Mouse (Mus musculus) stomach, embryonic 15.5 days (tissue): Measurements from ENCODE around the gene Rtbdn. TPM values are rescaled to one million over a fixed set of nuclear protein-coding genes. Genes with fewer than 3 reads are reported as not detected.
A peak's percentile ranks its signal among the peaks of the same experiment; 100 is the strongest.

Source experiments
- ATAC-seq: fragments of 200-750 bp; cut with Nextera tagmentation; 2 replicates; pipeline ENCODE4 v1.8.0; 2017; ENCODE audit warnings: low read depth, moderate number of reproducible peaks, moderate TSS enrichment; ENCODE audit not compliant: insufficient read depth, low FRiP score
- H3K27ac ChIP-seq: fragments of 300-500 bp; sonication (generic); 2 replicates; pipeline ENCODE4 v1.5.1; 2015; ENCODE audit warnings: mild to moderate bottlenecking, inconsistent platforms
- H3K27me3 ChIP-seq: fragments of 300-500 bp; sonication (generic); replicated peaks from 2 replicates; pipeline ENCODE4 v1.6.1; 2015; ENCODE audit warnings: inconsistent platforms
- H3K36me3 ChIP-seq: fragments of 300-500 bp; sonication (generic); 2 replicates; pipeline ENCODE4 v1.6.1; 2015; ENCODE audit warnings: inconsistent platforms
- H3K4me1 ChIP-seq: fragments of 300-500 bp; sonication (generic); 2 replicates; pipeline ENCODE4 v1.6.1; 2015; ENCODE audit warnings: inconsistent platforms
- H3K4me2 ChIP-seq: fragments of 300-500 bp; sonication (generic); 2 replicates; pipeline ENCODE4 v1.6.1; 2015; ENCODE audit warnings: mild to moderate bottlenecking, inconsistent platforms
- H3K4me3 ChIP-seq: fragments of 300-500 bp; sonication (generic); replicated peaks from 2 replicates; pipeline ENCODE4 v1.5.1; 2015; ENCODE audit warnings: inconsistent platforms
- H3K9ac ChIP-seq: fragments of 300-500 bp; sonication (generic); 2 replicates; pipeline ENCODE4 v1.6.1; 2015; ENCODE audit warnings: inconsistent platforms
- H3K9me3 ChIP-seq: fragments of 300-500 bp; sonication (generic); 2 replicates; pipeline ENCODE4 v1.6.1; 2016; ENCODE audit warnings: inconsistent platforms
- WGBS: fragments of 180-500 bp; shearing (Covaris S2); methylation state at CpG from one replicate; pipeline ENCODE4 v1.1.7; 2015; 5-methylcytosine and 5-hydroxymethylcytosine counted together
- polyA plus RNA-seq: library from polyadenylated mRNA; unstranded; fragments of >200 nt; fragmentation: Nextera tagmentation; extraction: Ambion mirVana; gene quantifications from 2 replicates; pipeline ENCODE4 v1.2.1, GENCODE M21; 2015

Gene Rtbdn
- polyA plus RNA-seq, 1 experiment from 2014 or later, result 0.64 TPM

DNA sequence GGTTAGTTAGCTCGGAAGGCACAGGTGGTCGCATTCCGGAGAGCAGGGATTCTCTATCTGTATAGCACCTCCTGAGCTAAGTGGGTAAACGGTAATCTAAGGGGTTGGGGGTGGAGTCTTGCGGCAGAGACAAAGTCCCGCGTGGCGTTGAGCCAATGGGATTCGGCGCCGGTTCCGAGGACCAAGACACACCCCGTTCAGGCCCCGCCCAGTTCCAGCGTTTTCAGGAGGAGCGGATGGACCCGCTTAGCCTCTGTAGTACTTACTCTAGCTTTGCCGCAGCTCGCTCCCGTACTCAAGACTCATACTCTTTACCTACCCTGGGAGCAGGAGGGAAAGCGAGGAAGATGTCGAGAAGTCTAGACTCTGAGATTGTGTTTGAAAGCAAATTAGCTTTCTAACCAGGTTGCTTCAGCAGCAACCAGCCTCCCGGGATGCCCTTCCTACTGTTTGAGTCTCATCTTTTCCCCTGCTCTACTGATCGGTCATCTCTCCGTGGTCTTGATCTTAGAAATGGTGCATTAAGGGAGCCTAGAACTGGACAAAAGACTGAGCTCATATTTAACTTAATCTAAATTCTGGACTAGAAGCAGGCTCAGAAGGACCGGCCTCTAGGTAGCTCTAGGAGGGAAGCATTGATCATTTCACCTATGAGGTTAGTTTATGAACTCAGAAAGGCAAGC is 2.2 kb upstream of the Rtbdn start:
- H3K27me3 ChIP-seq, result peaks cover 48% of the 10 kb centered on the region

DNA sequence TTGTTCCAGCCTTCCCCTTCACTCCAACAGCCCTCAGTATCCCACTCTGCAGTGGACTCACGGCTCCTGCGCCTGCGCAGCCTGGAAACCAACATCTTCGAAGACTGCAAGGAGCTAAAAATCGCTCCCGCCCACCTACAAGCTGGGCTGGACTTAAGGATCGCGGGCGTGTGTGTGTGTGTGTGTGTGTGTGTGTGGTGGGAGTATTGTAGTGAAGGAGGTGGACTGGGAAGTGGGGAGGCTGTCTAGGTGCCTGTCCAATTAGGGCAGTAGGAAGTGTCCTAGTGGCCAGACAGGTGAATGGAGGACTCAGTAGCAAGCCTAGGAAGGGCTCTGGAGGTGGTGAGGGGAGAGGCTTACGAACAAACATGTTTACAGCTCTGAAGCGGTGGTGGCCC is 1.6 kb upstream of the Rtbdn start:
- Histone ChIP-seq H3K4me2 (peak overlapping the region; percentile 82), H3K27me3 (peaks cover 54% of the 10 kb centered on the region)
- no peak for ATAC-seq

More for the DNA sequence above, 2.2 kb upstream of the Rtbdn start:
- no peaks in the 10 kb centered on the region for H3K9me3 ChIP-seq
- no peak overlapping the region for H3K9ac ChIP-seq
- peak; percentile 58 for ATAC-seq
- peak overlapping the region; percentile 21; the same call in 1 of the 2 replicates for H3K4me2 ChIP-seq
- H3K4me1 ChIP-seq, result peaks cover 22% of the 10 kb centered on the region
- H3K4me3 ChIP-seq, result 0 out of 2 replicates have a peak overlapping the region, but pooled peaks have one; percentile 5
- H3K27ac ChIP-seq, result no peak overlapping the region
- WGBS, result 3% methylated on average over 26 of the region's 26 CpGs
- H3K36me3 ChIP-seq, result no peaks in the 10 kb centered on the region

DNA sequence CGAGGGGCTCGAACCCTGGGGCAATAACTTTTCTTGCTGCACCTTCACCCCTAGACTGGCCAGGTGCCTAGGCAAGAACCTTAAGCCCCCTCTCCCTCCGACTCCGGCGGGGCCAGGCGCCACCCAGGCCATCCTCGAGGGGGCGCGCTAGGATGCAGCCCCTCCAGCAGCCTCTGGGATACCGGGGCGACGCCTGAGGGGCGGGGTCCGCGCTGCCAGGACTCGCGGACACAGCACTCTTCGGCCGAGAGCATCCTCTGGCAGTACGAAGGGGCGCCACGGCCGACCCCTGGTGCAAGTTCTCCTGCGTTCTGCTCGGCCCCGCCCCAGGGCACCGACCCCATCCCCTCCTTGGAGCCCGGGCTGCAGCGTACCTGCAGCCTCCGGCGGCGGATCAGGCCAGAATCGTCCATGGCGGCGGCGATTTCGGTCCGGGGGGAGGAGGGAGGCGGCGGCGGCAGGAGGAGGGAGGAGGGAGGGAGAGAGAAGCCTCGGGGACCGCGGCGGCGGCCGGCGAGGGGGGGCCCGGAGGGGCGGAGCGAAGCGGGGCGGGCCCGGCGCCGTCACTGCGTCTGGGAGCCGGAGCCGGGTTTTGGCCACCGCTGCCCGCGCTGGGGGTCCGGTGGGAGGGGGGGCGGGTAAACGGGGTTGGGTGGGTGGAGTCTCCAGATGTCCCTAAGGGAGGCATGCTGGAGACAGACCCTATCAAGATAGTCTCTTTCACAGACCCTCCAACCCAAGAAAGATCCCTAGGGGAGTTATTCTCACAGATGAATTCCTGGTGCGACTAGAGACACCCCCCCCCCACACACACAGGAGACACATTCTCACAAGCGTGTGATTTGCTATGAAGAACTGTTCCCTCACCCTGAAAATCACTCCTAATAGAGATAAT is 911 bp upstream of the Rtbdn start:
- Histone ChIP-seq H3K27ac (no peak overlapping the region), H3K4me1 (peaks cover 22% of the 10 kb centered on the region), H3K4me2 (peak overlapping the region; percentile 82), H3K36me3 (no peaks in the 10 kb centered on the region), H3K9ac (no peak overlapping the region), H3K9me3 (no peaks in the 10 kb centered on the region), H3K4me3 (peak overlapping the region; percentile 42), H3K27me3 (peaks cover 57% of the 10 kb centered on the region)
- under 1% methylated on average over 54 of the region's 67 CpGs for whole genome bisulfite sequencing
- no peak; the same call in 1 of the 2 replicates for ATAC-seq

More for the DNA sequence above, 1.6 kb upstream of the Rtbdn start:
- Histone ChIP-seq H3K9me3 (no peaks in the 10 kb centered on the region), H3K4me1 (peaks cover 22% of the 10 kb centered on the region), H3K27ac (no peak overlapping the region), H3K36me3 (no peaks in the 10 kb centered on the region), H3K4me3 (peak overlapping the region; percentile 42; the same call in 1 of the 2 replicates), H3K9ac (no peak overlapping the region)
- 4% methylated on average over 11 of the region's 11 CpGs for WGBS

DNA sequence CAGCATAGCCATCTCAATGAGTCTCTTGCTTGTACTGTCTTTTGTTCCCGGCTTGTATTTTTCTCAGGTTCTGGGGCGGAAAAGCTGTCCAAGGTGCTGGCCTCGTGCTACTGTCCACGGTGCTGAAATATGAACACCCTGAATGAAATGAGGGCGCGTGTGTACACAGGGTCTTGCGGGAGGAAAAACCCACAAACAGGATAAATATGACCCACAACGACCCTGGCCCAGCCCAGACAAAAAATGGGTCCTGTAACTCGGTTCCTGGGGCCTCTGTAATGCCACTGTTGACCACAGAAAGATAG is 402 bp downstream of the Rtbdn start:
- no peak overlapping the region for H3K9ac ChIP-seq
- no peak overlapping the region for H3K27ac ChIP-seq
- 11% methylated on average over 9 of the region's 9 CpGs for WGBS
- no peaks in the 10 kb centered on the region for H3K36me3 ChIP-seq
- no peaks in the 10 kb centered on the region for H3K9me3 ChIP-seq
- H3K4me1 ChIP-seq, result peaks cover 22% of the 10 kb centered on the region
- no peak overlapping the region for H3K4me3 ChIP-seq
- peaks cover 61% of the 10 kb centered on the region for H3K27me3 ChIP-seq
- no peak for ATAC-seq
- no peak overlapping the region for H3K4me2 ChIP-seq

DNA sequence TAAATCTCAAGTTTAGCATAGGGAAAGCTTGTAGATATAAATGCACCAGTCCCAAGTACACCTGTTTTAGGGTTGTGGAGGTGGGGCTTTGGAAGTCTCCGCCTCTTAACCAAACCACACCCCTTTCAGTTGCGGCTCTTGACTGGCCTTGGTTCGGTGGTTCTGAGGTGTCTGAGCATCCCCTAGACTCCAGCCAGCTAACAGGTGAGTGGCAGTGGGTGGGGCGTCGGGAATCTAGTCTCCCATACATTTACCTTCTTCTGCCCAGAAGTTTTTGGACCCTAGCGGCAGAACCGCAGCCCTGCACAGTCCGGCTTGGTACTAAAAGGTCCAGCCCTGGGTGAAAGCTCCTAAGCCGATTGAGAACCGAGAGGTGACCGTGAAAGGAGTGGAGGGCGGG is 3.0 kb downstream of the Rtbdn start:
- H3K4me1 ChIP-seq, result peaks cover 18% of the 10 kb centered on the region
- ATAC-seq, result no peak
- WGBS, result 22% methylated on average over 12 of the region's 12 CpGs

DNA sequence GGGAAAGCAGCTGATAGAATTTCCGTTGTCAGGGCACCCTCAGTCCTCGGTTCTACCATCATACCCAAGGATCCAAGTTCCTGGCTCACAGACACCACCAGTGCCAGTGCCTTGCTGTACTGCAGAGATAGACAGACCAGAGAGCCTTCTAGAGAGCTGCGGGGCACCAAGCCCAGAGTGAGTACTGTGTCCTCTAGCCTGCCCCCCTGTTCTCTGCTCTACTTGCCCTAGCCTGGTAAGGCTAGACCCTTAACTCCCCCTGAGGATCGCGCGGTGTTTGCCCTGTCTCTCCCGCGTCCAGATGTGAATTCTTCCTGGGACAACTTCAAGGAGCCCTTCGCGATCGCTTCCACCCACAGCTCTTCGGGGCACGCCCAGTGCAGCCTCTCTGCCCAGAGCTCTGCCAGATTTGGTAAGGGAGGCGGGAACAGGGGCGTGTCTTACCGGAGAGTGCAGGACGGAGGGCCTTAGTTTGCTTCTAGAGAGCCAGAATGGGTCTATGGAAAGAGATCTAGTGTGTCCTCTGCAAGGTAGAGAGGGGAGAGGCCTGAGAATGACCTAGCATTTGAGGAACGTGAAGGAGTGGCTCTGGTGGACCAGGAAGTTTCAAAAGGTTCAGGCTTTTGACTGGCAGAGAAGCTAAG is 5.9 kb downstream of the Rtbdn start:
- Histone ChIP-seq H3K27ac (no peak overlapping the region), H3K36me3 (peaks cover 5% of the 10 kb centered on the region; the same call in 1 of the 2 replicates), H3K4me3 (no peak overlapping the region), H3K27me3 (peaks cover 21% of the 10 kb centered on the region), H3K4me2 (peak overlapping the region; percentile 29), H3K9ac (no peak overlapping the region), H3K9me3 (no peaks in the 10 kb centered on the region), H3K4me1 (no peaks in the 10 kb centered on the region)
- ATAC-seq, result peak; percentile 75
- WGBS, result 7% methylated on average over 18 of the region's 18 CpGs

More for the DNA sequence above, 3.0 kb downstream of the Rtbdn start:
- Histone ChIP-seq H3K4me3 (no peak overlapping the region), H3K27me3 (peaks cover 48% of the 10 kb centered on the region), H3K27ac (no peak overlapping the region), H3K36me3 (no peaks in the 10 kb centered on the region), H3K9ac (no peak overlapping the region), H3K9me3 (no peaks in the 10 kb centered on the region), H3K4me2 (no peak overlapping the region)

DNA sequence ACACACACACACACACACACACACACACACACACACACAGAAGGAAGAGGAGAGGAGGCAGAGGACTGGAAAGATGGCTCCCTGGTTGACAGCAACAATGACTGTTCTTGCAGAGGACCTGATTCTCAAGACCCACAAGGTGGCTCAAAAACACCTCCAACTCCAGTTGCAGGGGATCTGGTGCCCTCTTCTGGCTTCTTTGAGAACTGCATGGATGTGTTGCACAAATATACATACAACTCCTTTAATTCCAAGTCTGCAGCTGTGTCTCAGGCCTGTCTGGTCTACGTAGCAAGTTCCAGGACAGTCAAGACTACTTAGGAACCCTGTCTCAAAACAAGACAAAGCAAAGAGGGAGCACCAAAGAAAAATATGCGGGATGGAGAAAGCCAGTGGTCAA is 10.0 kb downstream of the Rtbdn start:
- no peak overlapping the region for H3K4me2 ChIP-seq
- 56% methylated on average over 2 of the region's 2 CpGs for WGBS
- H3K27me3 ChIP-seq, result peaks cover 4% of the 10 kb centered on the region; the same call in 1 of the 2 replicates
- no peaks in the 10 kb centered on the region for H3K4me1 ChIP-seq
- no peak overlapping the region for H3K4me3 ChIP-seq
- ATAC-seq, result no peak
- no peak overlapping the region for H3K9ac ChIP-seq
- no peak overlapping the region for H3K27ac ChIP-seq
- H3K9me3 ChIP-seq, result no peaks in the 10 kb centered on the region
- peaks cover 11% of the 10 kb centered on the region; the same call in 1 of the 2 replicates for H3K36me3 ChIP-seq

DNA sequence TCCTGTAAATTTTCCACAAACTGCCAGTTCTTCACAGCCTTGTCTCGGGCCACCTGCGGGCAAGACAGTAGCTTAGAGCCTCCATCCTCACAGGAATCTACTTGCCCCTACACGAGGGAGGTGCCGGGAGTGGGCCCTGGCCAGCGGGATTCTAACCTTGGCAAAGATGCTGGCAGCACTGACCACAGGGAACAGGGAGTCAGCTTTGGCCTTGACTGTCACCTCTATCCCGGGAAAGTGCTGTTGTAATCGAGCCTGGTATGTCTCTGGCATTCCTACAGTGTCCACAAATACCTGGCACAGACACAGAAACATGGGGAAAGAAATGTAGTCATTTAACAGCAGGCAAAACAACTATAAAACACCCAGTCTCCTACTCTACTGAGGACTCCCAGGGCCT is 13.0 kb downstream of the Rtbdn start:
- WGBS, result 92% methylated on average over 7 of the region's 7 CpGs
- no peak overlapping the region for H3K4me2 ChIP-seq
- no peak overlapping the region for H3K27ac ChIP-seq
- H3K9ac ChIP-seq, result no peak overlapping the region
- no peaks in the 10 kb centered on the region for H3K9me3 ChIP-seq
- peaks cover 11% of the 10 kb centered on the region; the same call in 1 of the 2 replicates for H3K36me3 ChIP-seq
- H3K4me1 ChIP-seq, result no peaks in the 10 kb centered on the region
- no peak for ATAC-seq
- no peaks in the 10 kb centered on the region for H3K27me3 ChIP-seq
- H3K4me3 ChIP-seq, result no peak overlapping the region

DNA sequence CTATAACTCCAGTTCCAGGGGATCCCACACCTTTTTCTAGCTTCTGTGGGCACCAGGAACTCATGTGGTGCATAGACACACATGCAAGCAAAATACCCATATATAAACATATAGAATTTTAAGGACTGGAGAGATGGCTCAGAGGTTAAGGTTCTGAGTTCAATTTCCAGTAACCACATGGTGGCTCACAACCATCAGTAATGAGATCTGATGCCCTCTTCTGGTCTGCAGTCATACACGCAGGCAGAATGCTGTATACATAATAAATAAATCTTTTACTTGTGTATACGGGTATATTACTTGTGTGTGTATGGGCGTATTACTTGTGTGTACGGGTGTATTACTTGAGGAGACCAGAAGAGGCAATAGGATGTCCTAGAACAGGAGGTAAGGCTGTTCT is 17.2 kb downstream of the Rtbdn start:
- Histone ChIP-seq H3K4me3 (no peak overlapping the region), H3K9ac (no peak overlapping the region), H3K9me3 (no peaks in the 10 kb centered on the region), H3K4me2 (no peak overlapping the region), H3K27me3 (no peaks in the 10 kb centered on the region), H3K4me1 (peaks cover 16% of the 10 kb centered on the region), H3K36me3 (0 out of 2 replicates have a peak, but pooled peaks cover 5% of the 10 kb centered on the region), H3K27ac (no peak overlapping the region)
- WGBS, result 86% methylated on average over 4 of the region's 4 CpGs
- ATAC-seq, result no peak

DNA sequence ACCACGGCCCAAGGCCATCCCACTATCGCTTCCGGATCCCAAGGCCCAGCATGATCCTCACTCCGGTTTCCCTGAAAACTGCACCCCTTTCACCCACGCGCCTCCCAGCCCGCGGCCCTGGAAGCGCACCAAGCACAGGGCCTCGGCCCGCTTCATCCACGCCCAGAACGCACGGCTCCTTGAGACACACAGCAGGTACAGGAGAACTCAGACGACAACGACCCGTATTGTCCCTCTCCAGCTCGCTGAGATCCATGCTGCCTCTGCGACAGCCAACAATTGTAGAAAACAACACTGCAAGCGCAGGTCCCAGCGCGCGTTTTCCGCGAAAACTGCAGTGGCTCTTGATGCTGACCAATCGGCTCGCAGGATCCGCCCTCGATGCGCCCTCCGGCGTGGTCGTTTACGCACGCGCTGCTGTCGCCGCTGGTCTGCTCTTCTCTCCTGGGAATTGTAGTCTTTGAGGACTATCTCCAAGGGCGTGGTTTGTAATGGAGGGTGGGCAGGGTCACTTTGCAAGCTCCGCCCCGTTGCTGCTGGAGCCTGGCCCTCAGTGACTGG is 19.0 kb downstream of the Rtbdn start:
- no peaks in the 10 kb centered on the region for H3K27me3 ChIP-seq
- peak overlapping the region; percentile 72 for H3K4me3 ChIP-seq
- peak; percentile 90 for ATAC-seq
- H3K36me3 ChIP-seq, result no peaks in the 10 kb centered on the region
- peak overlapping the region; percentile 57 for H3K9ac ChIP-seq
- H3K9me3 ChIP-seq, result no peaks in the 10 kb centered on the region
- peak overlapping the region; percentile 78 for H3K27ac ChIP-seq
- H3K4me2 ChIP-seq, result peak overlapping the region; percentile 84
- peaks cover 22% of the 10 kb centered on the region for H3K4me1 ChIP-seq
- WGBS, result under 1% methylated on average over 41 of the region's 41 CpGs

DNA sequence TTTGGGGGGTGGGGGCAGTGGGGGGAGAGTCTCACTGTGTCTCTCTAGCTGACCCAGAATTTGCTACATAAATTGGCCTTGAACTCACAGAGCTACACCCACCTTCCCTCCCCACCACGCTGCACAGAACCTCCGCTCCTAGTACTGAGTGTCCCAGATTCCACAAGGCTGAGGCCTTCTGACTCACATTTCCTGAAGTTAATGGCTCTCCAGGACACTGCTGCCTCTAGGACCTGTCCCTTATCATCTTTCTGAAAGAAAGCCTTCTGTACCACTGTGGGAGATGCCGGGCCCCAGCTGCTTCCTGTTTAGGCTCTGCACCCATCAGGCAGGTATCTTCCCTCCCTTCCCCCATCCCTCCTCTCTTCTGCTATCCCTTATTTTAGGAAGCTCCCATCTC is 19.8 kb downstream of the Rtbdn start:
- Histone ChIP-seq H3K27me3 (no peaks in the 10 kb centered on the region), H3K9me3 (no peaks in the 10 kb centered on the region), H3K36me3 (peaks cover 6% of the 10 kb centered on the region), H3K27ac (peak overlapping the region; percentile 78; the same call in 1 of the 2 replicates), H3K4me3 (no peak overlapping the region), H3K4me1 (peaks cover 25% of the 10 kb centered on the region), H3K4me2 (peak overlapping the region; percentile 84; the same call in 1 of the 2 replicates), H3K9ac (no peak overlapping the region)
- WGBS, result 32% methylated on average over 3 of the region's 3 CpGs
- 0 out of 2 replicates have a peak, but pooled peaks have one; percentile 4 for ATAC-seq
